Mouse (Mus musculus): ENCODE results near the gene Krt90. TPM values are rescaled to one million over a fixed set of nuclear protein-coding genes. Genes with fewer than 3 reads are reported as not detected.

The Krt90 gene
- 0.08 TPM in 1 of 2 replicates, not detected in the other for total RNA-seq (2014; rRNA removed; ENCODE audit: low replicate concordance)
- polyA plus RNA-seq (2015; fragmentation: Nextera tagmentation; extraction: Ambion mirVana) = 0.04 and 0.14 TPM in 2 replicates

- TF ChIP-seq EP300 (IDR thresholded peaks at IDR 0.05; ENCODE audit: low read depth) (no peak), CTCF (IDR thresholded peaks at IDR 0.05; ENCODE audit: low read depth) (no peak)
- no peak for ATAC-seq (ENCODE audit: insufficient read depth, low read depth)
Measured at GRCm38 (mm10) chr15:101562850-101563249, at the start of gene Krt90. TSS of gene Krt90 (minus strand) at chr15:101562950.

GRCm38 (mm10) chr15:101599123-101599522 lies 36.4 kb upstream of the Krt90 start:
- Histone ChIP-seq H3K4me3 (ENCODE audit: low read depth, low read length) (no peak overlapping the region), H3K36me3 (replicated peaks; ENCODE audit: control insufficient read depth, insufficient read depth, low read length) (no peaks in the 10 kb centered on the region), H3K9ac (replicated peaks; ENCODE audit: low read depth, low read length) (no peak overlapping the region), H3K4me1 (ENCODE audit: control insufficient read depth, insufficient read depth) (no peaks in the 10 kb centered on the region), H3K27me3 (ENCODE audit: control insufficient read depth, insufficient read depth, low read length) (no peaks in the 10 kb centered on the region), H3K4me2 (ENCODE audit: low read depth, low read length) (no peak overlapping the region), H3K27ac (ENCODE audit: low read depth) (no peak overlapping the region), H3K9me3 (replicated peaks; ENCODE audit: control insufficient read depth, low read length) (0 out of 2 replicates have a peak, but pooled peaks cover 3% of the 10 kb centered on the region)
- DNase-seq (ENCODE audit: low spot score) = no peak
- 58% methylated on average over 6 of the region's 6 CpGs for WGBS
- no peak for ATAC-seq (ENCODE audit: insufficient read depth, low read depth)
- TF ChIP-seq EP300 (IDR thresholded peaks at IDR 0.05; ENCODE audit: low read depth) = no peak
- no peak for TF ChIP-seq CTCF (IDR thresholded peaks at IDR 0.05; ENCODE audit: low read depth)

More at GRCm38 (mm10) chr15:101562850-101563249, at the start of gene Krt90:
- Histone ChIP-seq H3K4me2 (ENCODE audit: low read depth, low read length) (no peak within 1 kb of the TSS), H3K4me1 (ENCODE audit: control insufficient read depth, insufficient read depth) (no peaks in the 10 kb centered on the region), H3K4me3 (ENCODE audit: low read depth, low read length) (no peak within 1 kb of the TSS), H3K27ac (ENCODE audit: low read depth) (no peak within 1 kb of the TSS), H3K9me3 (replicated peaks; ENCODE audit: control insufficient read depth, low read length) (no peaks in the 10 kb centered on the region), H3K36me3 (replicated peaks; ENCODE audit: control insufficient read depth, insufficient read depth, low read length) (no peaks in the 10 kb centered on the region), H3K27me3 (ENCODE audit: control insufficient read depth, insufficient read depth, low read length) (0 out of 2 replicates have a peak, but pooled peaks cover 9% of the 10 kb centered on the region), H3K9ac (replicated peaks; ENCODE audit: low read depth, low read length) (no peak within 1 kb of the TSS)
- DNase-seq (ENCODE audit: low spot score) = no peak
- 54% methylated on average over 5 of the region's 5 CpGs for WGBS

GRCm38 (mm10) chr15:101588216-101588615 lies 25.5 kb upstream of the Krt90 start:
- no peak for ATAC-seq (ENCODE audit: insufficient read depth, low read depth)
- Histone ChIP-seq H3K9me3 (replicated peaks; ENCODE audit: control insufficient read depth, low read length) (no peaks in the 10 kb centered on the region), H3K27me3 (ENCODE audit: control insufficient read depth, insufficient read depth, low read length) (no peaks in the 10 kb centered on the region), H3K4me2 (ENCODE audit: low read depth, low read length) (no peak overlapping the region), H3K9ac (replicated peaks; ENCODE audit: low read depth, low read length) (no peak overlapping the region), H3K36me3 (replicated peaks; ENCODE audit: control insufficient read depth, insufficient read depth, low read length) (no peaks in the 10 kb centered on the region), H3K4me1 (ENCODE audit: control insufficient read depth, insufficient read depth) (no peaks in the 10 kb centered on the region), H3K27ac (ENCODE audit: low read depth) (no peak overlapping the region), H3K4me3 (ENCODE audit: low read depth, low read length) (no peak overlapping the region)
- no peak for TF ChIP-seq CTCF (IDR thresholded peaks at IDR 0.05; ENCODE audit: low read depth)
- no peak for TF ChIP-seq EP300 (IDR thresholded peaks at IDR 0.05; ENCODE audit: low read depth)
- 71% methylated on average over 10 of the region's 10 CpGs for WGBS
- no peak for DNase-seq (ENCODE audit: low spot score)

- Histone ChIP-seq H3K36me3 (replicated peaks; ENCODE audit: control insufficient read depth, insufficient read depth, low read length) (no peaks in the 10 kb centered on the region), H3K4me1 (ENCODE audit: control insufficient read depth, insufficient read depth) (no peaks in the 10 kb centered on the region), H3K27me3 (ENCODE audit: control insufficient read depth, insufficient read depth, low read length) (no peaks in the 10 kb centered on the region), H3K4me3 (ENCODE audit: low read depth, low read length) (no peak overlapping the region), H3K27ac (ENCODE audit: low read depth) (no peak overlapping the region), H3K9me3 (replicated peaks; ENCODE audit: control insufficient read depth, low read length) (no peaks in the 10 kb centered on the region), H3K4me2 (ENCODE audit: low read depth, low read length) (no peak overlapping the region), H3K9ac (replicated peaks; ENCODE audit: low read depth, low read length) (no peak overlapping the region)
- WGBS = 15% methylated on average over 2 of the region's 2 CpGs
- TF ChIP-seq EP300 (IDR thresholded peaks at IDR 0.05; ENCODE audit: low read depth) (no peak), CTCF (IDR thresholded peaks at IDR 0.05; ENCODE audit: low read depth) (no peak)
- no peak for ATAC-seq (ENCODE audit: insufficient read depth, low read depth)
- no peak for DNase-seq (ENCODE audit: low spot score)
Measured at GRCm38 (mm10) chr15:101584456-101584855, 21.7 kb upstream of the Krt90 start.

- DNase-seq (ENCODE audit: low spot score) = no peak
- TF ChIP-seq CTCF (IDR thresholded peaks at IDR 0.05; ENCODE audit: low read depth) (no peak), EP300 (IDR thresholded peaks at IDR 0.05; ENCODE audit: low read depth) (no peak)
- H3K4me2 ChIP-seq (ENCODE audit: low read depth, low read length) = no peak overlapping the region
- no peaks in the 10 kb centered on the region for H3K36me3 ChIP-seq (replicated peaks; ENCODE audit: control insufficient read depth, insufficient read depth, low read length)
- H3K9ac ChIP-seq (replicated peaks; ENCODE audit: low read depth, low read length) = no peak overlapping the region
- no peaks in the 10 kb centered on the region for H3K9me3 ChIP-seq (replicated peaks; ENCODE audit: control insufficient read depth, low read length)
- no peak overlapping the region for H3K4me3 ChIP-seq (ENCODE audit: low read depth, low read length)
- no peak for ATAC-seq (ENCODE audit: insufficient read depth, low read depth)
- H3K4me1 ChIP-seq (ENCODE audit: control insufficient read depth, insufficient read depth) = no peaks in the 10 kb centered on the region
- no peak overlapping the region for H3K27ac ChIP-seq (ENCODE audit: low read depth)
- H3K27me3 ChIP-seq (ENCODE audit: control insufficient read depth, insufficient read depth, low read length) = no peaks in the 10 kb centered on the region
- 65% methylated on average over 8 of the region's 8 CpGs for WGBS
Measured at GRCm38 (mm10) chr15:101583211-101583965, 20.6 kb upstream of the Krt90 start.
